Mouse (Mus musculus): Measurements from ENCODE around the gene Wdr59.

DNA sequence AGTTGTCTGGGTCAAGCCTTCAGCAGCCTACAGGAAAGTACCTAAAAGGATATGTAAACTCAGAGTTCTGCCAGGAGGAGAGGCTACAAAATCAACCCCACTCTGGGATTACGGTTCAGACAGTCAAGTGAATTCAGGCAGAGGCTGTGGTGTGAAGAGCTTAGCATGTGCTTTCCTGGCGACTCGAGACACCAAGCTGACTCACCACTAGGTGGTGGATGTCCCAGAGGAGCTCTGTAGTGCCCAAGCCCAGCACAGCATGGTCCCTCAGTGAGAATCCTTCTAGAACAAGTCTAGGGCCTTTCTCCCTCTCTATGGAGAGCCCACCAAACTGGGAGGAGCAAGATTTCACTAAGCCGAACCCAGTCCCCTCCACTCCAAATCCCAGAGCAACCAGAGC lies 118.5 kb downstream of the Wdr59 start:
- TF ChIP-seq CTCF (IDR thresholded peaks at IDR 0.05; ENCODE audit: low read depth, low read length) (peak; percentile 58), POLR2A (IDR thresholded peaks at IDR 0.05; ENCODE audit: extremely low read depth, insufficient read depth, low read length) (no peak)

Data from liver, adult 2 months (tissue).